Comparison of ENCODE assay signal across 19 mouse cellular contexts in the genomic region with DNA sequence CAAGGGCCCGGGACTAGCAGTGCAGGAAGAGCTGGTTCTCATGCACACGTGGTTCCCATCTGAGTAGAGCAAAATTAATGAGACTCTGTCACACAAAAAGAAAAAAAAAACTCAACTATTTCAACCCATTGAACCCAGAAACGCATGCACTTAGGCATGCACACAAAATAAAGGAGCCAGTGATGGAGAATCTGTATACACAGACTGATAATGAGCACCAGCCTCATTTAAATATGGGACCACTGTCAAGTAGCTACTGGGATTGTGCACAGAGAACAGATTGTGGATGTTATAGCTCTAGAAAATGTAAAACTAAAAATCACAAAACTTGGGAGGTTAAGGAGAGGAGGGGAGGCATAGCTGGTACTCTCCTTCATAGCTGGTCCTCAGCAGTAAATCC. TPM values are rescaled to one million over a fixed set of nuclear protein-coding genes. Genes with fewer than 3 reads are reported as not detected.
"Had no signal": no experiment of that assay in that cellular context is flagged by ENCODE, and none has a peak within 500 bp of the region (broad histone marks: within the 10 kb centered on the region; RNA-seq: fewer than 3 reads in every experiment).

No protein-coding gene starts in this region.

- H3K36me3 ChIP-seq: midbrain, embryonic 10.5 days; midbrain, embryonic 12.5 days; neural tube, embryonic 13.5 days; neural tube, embryonic 15.5 days had no signal

- ATAC-seq: midbrain, embryonic 16.5 days had no signal

- H3K4me2 ChIP-seq: lung, embryonic 14.5 days; midbrain, embryonic 12.5 days; neural tube, embryonic 13.5 days; neural tube, embryonic 15.5 days had no signal

- H3K4me1 ChIP-seq: midbrain, embryonic 10.5 days; midbrain, embryonic 12.5 days; neural tube, embryonic 13.5 days; neural tube, embryonic 15.5 days had no signal

- H3K9me3 ChIP-seq: midbrain, embryonic 10.5 days; midbrain, embryonic 12.5 days; neural tube, embryonic 13.5 days; neural tube, embryonic 15.5 days had no signal

- H3K27ac ChIP-seq: midbrain, embryonic 10.5 days; midbrain, embryonic 12.5 days; neural tube, embryonic 13.5 days; neural tube, embryonic 15.5 days had no signal

- DNase-seq: lung, embryonic 14.5 days; lung, postnatal 10 days; lung, postnatal 4 days; midbrain, embryonic 14.5 days; retina, postnatal 1 day; right cerebral cortex, adult 18-20 months; right cerebral cortex, postnatal 25 days; right cerebral cortex, postnatal 4 days; spleen, adult 18-20 months; thymus, adult 18-20 months; thymus, postnatal 14 days; thymus, postnatal 36 days had no signal

- H3K4me3 ChIP-seq: midbrain, embryonic 10.5 days; midbrain, embryonic 12.5 days; myocyte; neural tube, embryonic 13.5 days; neural tube, embryonic 15.5 days had no signal

- H3K27me3 ChIP-seq: midbrain, embryonic 12.5 days; neural tube, embryonic 13.5 days; neural tube, embryonic 15.5 days had no signal

- H3K9ac ChIP-seq: lung, embryonic 14.5 days; midbrain, embryonic 12.5 days; neural tube, embryonic 13.5 days; neural tube, embryonic 15.5 days had no signal

RNA-seq across cellular contexts. Expression of a gene that starts 35.3 kb away (rescaled TPM):
- polyA plus RNA-seq: lung, embryonic 14.5 days; midbrain, embryonic 10.5 days; midbrain, embryonic 14.5 days; midbrain, embryonic 16.5 days; stomach, embryonic 14.5 days had no signal
